11 mouse cellular contexts compared by ENCODE assay signal in the genomic region with DNA sequence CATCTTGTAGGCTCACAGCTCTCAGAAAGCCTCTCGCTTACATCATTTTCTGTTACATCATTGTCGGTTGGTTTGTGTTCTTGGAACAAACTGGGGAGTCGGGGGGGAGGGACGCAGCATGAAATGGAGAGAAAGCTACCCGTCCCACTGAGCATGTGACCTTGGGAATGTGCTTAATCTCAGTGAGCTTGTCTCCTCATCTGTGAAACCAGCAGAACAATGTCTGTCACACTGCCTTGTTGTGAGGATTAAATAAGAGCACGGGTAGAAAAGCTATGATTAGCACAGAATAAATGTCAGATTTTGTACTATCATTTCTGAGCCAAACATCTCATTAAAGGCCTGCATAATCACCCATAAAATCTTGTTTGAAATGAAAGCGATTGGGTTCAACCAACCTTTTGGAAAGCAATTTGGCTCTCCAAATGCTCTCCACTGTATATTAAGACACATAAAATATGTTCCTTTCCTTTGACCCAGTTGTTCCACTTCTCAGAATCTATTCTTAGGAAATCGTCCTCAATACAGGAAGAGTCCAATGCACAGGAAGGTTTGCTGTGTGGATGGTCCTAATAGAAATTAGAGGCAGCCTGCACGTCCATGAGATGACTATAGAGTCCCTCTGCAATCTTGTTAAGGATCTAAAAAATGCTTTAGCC.
DNase-seq lines count a peak whose midpoint lies in the region; ATAC-seq lines count a peak whose summit lies in the region.
"Had no signal": no experiment of that assay in that cellular context is flagged by ENCODE, and none has a peak within 500 bp of the region (broad histone marks: within the 10 kb centered on the region; RNA-seq: fewer than 3 reads in every experiment).

No protein-coding gene starts in this region.

- WGBS in hindbrain, embryonic 15.5 days, result 59% methylated on average over 9 of the region's 9 CpGs
- 79% methylated on average over 9 of the region's 9 CpGs for WGBS in hindbrain, embryonic 13.5 days

- H3K4me2 ChIP-seq in hindbrain, embryonic 15.5 days, result no peak overlapping the region
- no peak overlapping the region for H3K4me2 ChIP-seq in hindbrain, embryonic 13.5 days
- H3K4me2 ChIP-seq: heart, embryonic 13.5 days; intestine, embryonic 15.5 days had no signal

- DNase-seq in cerebellum, adult 18-20 months, result peak; percentile 8
- DNase-seq in cerebellum, adult 9-11 months, result no peak
- peak; percentile 30 for DNase-seq in urinary bladder, postnatal 14 days (ENCODE audit: low spot score)
- DNase-seq in urinary bladder, adult 2 months (ENCODE audit: low spot score), result no peak
- no peak for DNase-seq in right cerebral cortex, postnatal 4 days
- no peak for DNase-seq in adrenal gland, postnatal 25 days

- H3K9me3 ChIP-seq in hindbrain, embryonic 15.5 days, result no peaks in the 10 kb centered on the region
- H3K9me3 ChIP-seq in hindbrain, embryonic 13.5 days, result no peaks in the 10 kb centered on the region
- H3K9me3 ChIP-seq: heart, embryonic 13.5 days; intestine, embryonic 15.5 days had no signal

- no peak overlapping the region for H3K9ac ChIP-seq in hindbrain, embryonic 15.5 days
- H3K9ac ChIP-seq in hindbrain, embryonic 13.5 days, result no peak overlapping the region
- H3K9ac ChIP-seq: heart, embryonic 13.5 days; intestine, embryonic 15.5 days; liver, embryonic 14.5 days had no signal

- H3K27ac ChIP-seq in hindbrain, embryonic 15.5 days (replicated peaks), result 0 out of 2 replicates have a peak overlapping the region, but pooled peaks have one; percentile 7
- H3K27ac ChIP-seq in hindbrain, embryonic 13.5 days, result no peak overlapping the region
- H3K27ac ChIP-seq: heart, embryonic 13.5 days; intestine, embryonic 15.5 days; liver, embryonic 14.5 days had no signal

- no peak for ATAC-seq in hindbrain, embryonic 15.5 days (ENCODE audit: low FRiP score, low read depth)
- ATAC-seq in hindbrain, embryonic 13.5 days (ENCODE audit: low FRiP score), result no peak
- ATAC-seq: intestine, embryonic 15.5 days had no signal

- H3K27me3 ChIP-seq in hindbrain, embryonic 15.5 days, result no peaks in the 10 kb centered on the region
- H3K27me3 ChIP-seq in hindbrain, embryonic 13.5 days, result no peaks in the 10 kb centered on the region
- H3K27me3 ChIP-seq: heart, embryonic 13.5 days; intestine, embryonic 15.5 days had no signal

- no peaks in the 10 kb centered on the region for H3K36me3 ChIP-seq in hindbrain, embryonic 15.5 days
- no peaks in the 10 kb centered on the region for H3K36me3 ChIP-seq in hindbrain, embryonic 13.5 days
- H3K36me3 ChIP-seq: intestine, embryonic 15.5 days had no signal

- H3K4me3 ChIP-seq in hindbrain, embryonic 15.5 days, result no peak overlapping the region
- no peak overlapping the region for H3K4me3 ChIP-seq in hindbrain, embryonic 13.5 days
- H3K4me3 ChIP-seq: heart, embryonic 13.5 days; intestine, embryonic 15.5 days had no signal

- H3K4me1 ChIP-seq in hindbrain, embryonic 15.5 days (replicated peaks), result no peaks in the 10 kb centered on the region
- H3K4me1 ChIP-seq in hindbrain, embryonic 13.5 days (replicated peaks), result 0 out of 2 replicates have a peak, but pooled peaks cover 7% of the 10 kb centered on the region
- H3K4me1 ChIP-seq: intestine, embryonic 15.5 days had no signal

Comparison
In these comparisons a context has a peak if more than half of its experiments do, and no peak if none do; other contexts are left out.
1. DNase-seq: peak in cerebellum, adult 18-20 months (2 of 2) and urinary bladder, postnatal 14 days (single experiment); none in cerebellum, adult 9-11 months (single experiment), urinary bladder, adult 2 months (single experiment), right cerebral cortex, postnatal 4 days (single experiment) and adrenal gland, postnatal 25 days (single experiment).